Mouse (Mus musculus): ENCODE measurements at regions not wholly inside any gene's neighbourhood (a gene's known extent, or its start where the extent isn't known, plus 50 kb on each side); places are given as distances from the start of the nearest gene placed in this dataset.

DNA sequence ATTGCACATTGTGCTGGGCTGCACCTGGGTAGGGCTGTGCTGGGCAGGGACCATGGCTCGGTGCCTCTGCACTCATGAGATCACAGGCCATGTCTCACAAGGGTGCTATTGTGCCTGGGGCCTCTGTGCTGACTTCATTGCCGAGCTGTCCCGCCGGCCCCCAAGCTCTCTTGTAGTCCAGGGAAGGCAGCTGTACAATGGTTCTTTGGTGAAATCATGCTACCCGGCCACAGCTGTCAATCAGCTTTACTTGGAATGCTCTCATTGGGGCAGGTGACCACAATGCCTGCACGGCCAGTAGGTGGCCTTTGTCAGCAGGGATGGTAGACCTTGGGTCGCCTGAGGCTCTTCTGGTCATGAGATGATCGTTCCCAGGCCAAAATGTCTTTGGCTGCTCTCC is 184.1 kb downstream of the 1500009L16Rik start:
- H3K4me3 ChIP-seq = no peak overlapping the region
- 51% methylated on average over 8 of the region's 8 CpGs for WGBS
- H3K9me3 ChIP-seq = no peaks in the 10 kb centered on the region
- no peak overlapping the region for H3K9ac ChIP-seq
- H3K27ac ChIP-seq = no peak overlapping the region
- ATAC-seq (ENCODE audit: insufficient number of reproducible peaks, insufficient read depth, low FRiP score, low TSS enrichment) = no peak
- no peaks in the 10 kb centered on the region for H3K27me3 ChIP-seq
- H3K36me3 ChIP-seq = no peaks in the 10 kb centered on the region
- H3K4me1 ChIP-seq = no peaks in the 10 kb centered on the region
- H3K4me2 ChIP-seq (replicated peaks) = no peak overlapping the region

DNA sequence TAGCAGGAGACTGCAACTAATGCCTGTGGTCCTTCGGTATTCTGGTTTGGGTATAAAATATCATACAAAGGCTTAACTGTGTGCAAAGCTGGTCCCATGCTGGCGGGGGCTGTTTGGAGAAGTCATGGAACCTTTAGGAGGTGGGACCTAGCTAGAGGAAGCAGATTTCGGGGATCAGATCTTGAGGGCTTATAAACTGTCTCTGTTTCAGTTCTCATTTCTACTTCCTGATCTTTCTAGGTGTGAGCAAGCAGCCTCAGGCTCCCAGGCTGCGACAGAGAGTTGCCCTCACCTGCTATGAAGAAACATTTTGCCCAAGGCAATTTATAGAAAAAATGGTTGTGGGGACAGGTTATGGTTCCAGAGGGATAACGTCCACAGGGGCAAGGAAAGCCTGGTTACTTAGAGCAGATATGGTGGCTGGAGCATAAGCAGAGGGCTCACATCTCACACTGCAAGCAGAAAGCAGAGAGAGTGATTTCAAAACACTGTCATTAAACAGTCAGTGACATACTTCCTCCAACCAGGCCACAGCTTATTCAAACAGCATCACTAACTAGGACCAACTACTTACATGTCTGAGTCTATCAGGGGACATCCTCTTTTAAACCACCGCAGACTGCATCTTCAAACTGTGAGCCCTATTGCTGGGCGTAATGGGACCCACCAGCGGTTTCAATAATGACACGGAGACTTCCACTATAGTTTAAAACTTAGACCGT is 188.1 kb downstream of the 1500009L16Rik start:
- no peak overlapping the region for H3K27ac ChIP-seq
- H3K9ac ChIP-seq = no peak overlapping the region
- ATAC-seq (ENCODE audit: insufficient number of reproducible peaks, insufficient read depth, low FRiP score, low TSS enrichment) = no peak
- H3K4me1 ChIP-seq = peaks cover 14% of the 10 kb centered on the region
- H3K27me3 ChIP-seq = no peaks in the 10 kb centered on the region
- no peaks in the 10 kb centered on the region for H3K9me3 ChIP-seq
- H3K4me3 ChIP-seq = no peak overlapping the region
- no peak overlapping the region for H3K4me2 ChIP-seq (replicated peaks)
- no peaks in the 10 kb centered on the region for H3K36me3 ChIP-seq
- WGBS = 87% methylated on average over 10 of the region's 10 CpGs

DNA sequence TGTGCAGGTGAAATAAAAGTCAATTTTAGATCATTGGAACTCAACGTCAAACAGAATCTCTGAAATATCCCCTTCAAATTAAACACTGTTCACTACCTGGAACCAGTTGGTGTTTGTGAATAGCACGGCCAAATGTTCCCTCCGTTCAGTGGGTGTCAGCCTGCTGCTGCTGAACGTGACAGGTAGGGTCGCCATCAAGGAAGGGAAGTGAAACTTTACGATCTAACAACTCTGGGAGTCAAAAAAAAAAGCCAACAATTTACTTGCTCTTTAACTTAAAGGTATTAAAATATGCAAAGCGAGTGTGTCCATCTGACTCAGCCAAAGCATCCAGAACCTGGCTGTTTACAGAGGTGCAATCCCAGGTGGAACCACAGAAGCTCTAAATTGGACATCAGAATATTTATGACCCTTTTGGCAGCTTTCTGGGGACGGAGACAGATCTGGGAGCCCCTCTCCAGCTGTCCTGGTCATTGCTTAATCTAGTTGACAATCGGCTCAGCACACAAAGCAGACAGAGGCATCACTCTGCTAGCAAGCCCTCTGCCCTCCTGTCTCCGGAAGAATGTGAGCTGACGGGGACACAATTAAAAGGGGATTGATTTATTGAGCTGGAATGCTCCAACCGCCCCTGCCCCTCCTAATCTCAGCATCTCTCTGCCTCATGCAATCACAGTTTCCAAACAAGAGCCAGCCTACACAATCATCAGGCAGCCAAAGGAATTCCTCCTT is 191.9 kb downstream of the 1500009L16Rik start:
- H3K4me1 ChIP-seq = peaks cover 16% of the 10 kb centered on the region
- H3K9me3 ChIP-seq = no peaks in the 10 kb centered on the region
- peak; percentile 74; the same call in 1 of the 2 replicates for ATAC-seq (ENCODE audit: insufficient number of reproducible peaks, insufficient read depth, low FRiP score, low TSS enrichment)
- H3K9ac ChIP-seq = no peak overlapping the region
- H3K27me3 ChIP-seq = no peaks in the 10 kb centered on the region
- whole genome bisulfite sequencing = 42% methylated on average over 12 of the region's 12 CpGs
- no peak overlapping the region for H3K4me3 ChIP-seq
- H3K27ac ChIP-seq = peak overlapping the region; percentile 65
- H3K36me3 ChIP-seq = no peaks in the 10 kb centered on the region
- H3K4me2 ChIP-seq (replicated peaks) = no peak overlapping the region

DNA sequence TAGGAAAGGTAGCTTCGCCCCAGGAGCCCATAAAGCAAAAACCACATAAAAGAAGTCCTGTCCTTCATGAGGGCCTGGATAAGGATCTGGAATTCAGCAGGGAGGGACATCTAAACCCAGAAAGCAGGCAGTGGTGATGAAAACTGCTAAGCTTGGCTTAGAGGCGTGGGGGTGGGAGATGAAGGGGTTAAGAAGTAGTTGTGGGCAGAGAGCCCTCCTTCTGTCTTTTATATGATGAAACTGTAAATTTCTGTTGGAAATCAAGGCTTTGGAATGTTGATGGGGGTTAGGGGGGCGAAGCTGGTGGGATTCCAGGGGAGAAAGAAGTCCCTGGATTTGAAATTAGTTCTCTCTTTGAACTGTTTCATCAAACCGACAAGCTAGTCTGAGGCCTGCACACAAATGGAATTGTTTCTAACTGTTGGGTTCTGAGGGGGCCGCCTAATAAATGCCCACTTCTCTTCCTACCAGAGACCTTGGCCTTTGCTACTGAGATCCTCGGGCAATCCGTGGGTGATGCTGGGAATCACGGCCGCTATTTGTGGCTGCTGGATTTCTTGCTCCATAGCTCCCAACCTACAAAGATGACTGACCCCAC is 192.6 kb downstream of the 1500009L16Rik start:
- no peak overlapping the region for H3K4me2 ChIP-seq (replicated peaks)

DNA sequence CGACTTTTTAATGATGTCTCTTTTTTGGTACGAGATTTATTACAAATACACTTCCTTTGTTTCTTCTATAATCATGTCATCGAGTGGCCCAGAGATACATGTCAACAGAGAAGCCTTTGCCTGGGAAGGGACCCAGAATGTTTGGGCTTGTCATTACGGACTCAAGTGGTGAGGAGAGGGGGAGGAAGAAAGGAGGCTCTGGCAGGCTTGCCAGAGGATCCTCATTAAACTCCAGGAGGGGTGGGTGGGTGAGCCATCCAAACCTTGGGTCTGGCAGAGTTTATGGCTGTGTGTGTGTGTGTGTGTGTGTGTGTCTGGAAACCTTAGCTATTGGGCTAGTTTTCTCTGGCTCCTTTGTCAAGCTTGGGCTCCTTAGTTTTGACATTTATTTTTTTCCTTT is 204.3 kb downstream of the 1500009L16Rik start:
- H3K9ac ChIP-seq = no peak overlapping the region
- no peaks in the 10 kb centered on the region for H3K9me3 ChIP-seq
- WGBS = 81% methylated on average over 4 of the region's 4 CpGs
- no peaks in the 10 kb centered on the region for H3K36me3 ChIP-seq
- ATAC-seq (ENCODE audit: insufficient number of reproducible peaks, insufficient read depth, low FRiP score, low TSS enrichment) = no peak
- H3K27ac ChIP-seq = no peak overlapping the region
- H3K4me2 ChIP-seq (replicated peaks) = no peak overlapping the region
- H3K4me3 ChIP-seq = no peak overlapping the region
- no peaks in the 10 kb centered on the region for H3K27me3 ChIP-seq
- 0 out of 2 replicates have a peak, but pooled peaks cover 3% of the 10 kb centered on the region for H3K4me1 ChIP-seq

More for the DNA sequence above, 192.6 kb downstream of the 1500009L16Rik start:
- Histone ChIP-seq H3K9ac (no peak overlapping the region), H3K4me3 (no peak overlapping the region), H3K36me3 (no peaks in the 10 kb centered on the region), H3K27ac (peak overlapping the region; percentile 65), H3K9me3 (no peaks in the 10 kb centered on the region), H3K4me1 (peaks cover 16% of the 10 kb centered on the region), H3K27me3 (no peaks in the 10 kb centered on the region)
- WGBS = 48% methylated on average over 9 of the region's 9 CpGs
- ATAC-seq (ENCODE audit: insufficient number of reproducible peaks, insufficient read depth, low FRiP score, low TSS enrichment) = peak; percentile 41; the same call in 1 of the 2 replicates

GRCm38 (mm10) chr10:83927554-83927953 is 204.9 kb downstream of the 1500009L16Rik start:
- 0 out of 2 replicates have a peak, but pooled peaks cover 3% of the 10 kb centered on the region for H3K4me1 ChIP-seq
- no peak overlapping the region for H3K9ac ChIP-seq
- H3K4me3 ChIP-seq = no peak overlapping the region
- no peak overlapping the region for H3K27ac ChIP-seq
- ATAC-seq (ENCODE audit: insufficient number of reproducible peaks, insufficient read depth, low FRiP score, low TSS enrichment) = no peak
- H3K4me2 ChIP-seq (replicated peaks) = no peak overlapping the region
- WGBS = 80% methylated on average over 2 of the region's 2 CpGs
- H3K36me3 ChIP-seq = no peaks in the 10 kb centered on the region
- H3K27me3 ChIP-seq = no peaks in the 10 kb centered on the region
- no peaks in the 10 kb centered on the region for H3K9me3 ChIP-seq

- Histone ChIP-seq H3K9ac (no peak overlapping the region), H3K4me1 (0 out of 2 replicates have a peak, but pooled peaks cover 3% of the 10 kb centered on the region), H3K27me3 (no peaks in the 10 kb centered on the region), H3K9me3 (no peaks in the 10 kb centered on the region), H3K27ac (no peak overlapping the region), H3K36me3 (no peaks in the 10 kb centered on the region), H3K4me2 (replicated peaks) (no peak overlapping the region), H3K4me3 (no peak overlapping the region)
- 82% methylated on average over 3 of the region's 3 CpGs for WGBS
- ATAC-seq (ENCODE audit: insufficient number of reproducible peaks, insufficient read depth, low FRiP score, low TSS enrichment) = no peak
Measured at GRCm38 (mm10) chr10:83931758-83932157, 209.1 kb downstream of the 1500009L16Rik start.

GRCm38 (mm10) chr10:83933201-83933600 is 210.5 kb downstream of the 1500009L16Rik start:
- no peaks in the 10 kb centered on the region for H3K27me3 ChIP-seq
- H3K9me3 ChIP-seq = no peaks in the 10 kb centered on the region
- 85% methylated on average over 7 of the region's 7 CpGs for WGBS
- H3K4me2 ChIP-seq (replicated peaks) = no peak overlapping the region
- no peaks in the 10 kb centered on the region for H3K36me3 ChIP-seq
- no peak overlapping the region for H3K9ac ChIP-seq
- H3K4me3 ChIP-seq = no peak overlapping the region
- no peaks in the 10 kb centered on the region for H3K4me1 ChIP-seq
- H3K27ac ChIP-seq = no peak overlapping the region
- ATAC-seq (ENCODE audit: insufficient number of reproducible peaks, insufficient read depth, low FRiP score, low TSS enrichment) = no peak

DNA sequence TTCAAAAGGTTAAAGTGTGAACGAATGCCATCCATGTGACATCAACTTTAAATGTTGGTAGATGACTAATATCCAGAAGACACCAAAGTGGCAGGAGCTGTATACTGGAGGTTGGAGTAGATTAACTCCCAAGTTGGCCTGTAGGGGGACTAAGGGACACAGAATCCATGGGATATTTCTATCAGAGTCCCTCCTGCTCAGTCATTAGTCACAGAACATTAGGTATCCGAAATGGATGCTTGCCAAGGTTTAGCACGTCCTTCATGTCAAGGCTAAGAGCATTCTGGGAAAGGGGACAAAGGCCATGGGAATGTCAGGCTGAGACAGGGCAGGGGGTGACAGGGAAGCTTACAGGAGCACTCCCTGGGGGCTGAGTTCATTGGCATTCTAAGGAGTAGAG is 211.8 kb downstream of the 1500009L16Rik start:
- no peak for ATAC-seq (ENCODE audit: insufficient number of reproducible peaks, insufficient read depth, low FRiP score, low TSS enrichment)

GRCm38 (mm10) chr10:83937168-83937567 is 214.5 kb downstream of the 1500009L16Rik start:
- no peaks in the 10 kb centered on the region for H3K9me3 ChIP-seq
- H3K27ac ChIP-seq = no peak overlapping the region
- H3K4me1 ChIP-seq = no peaks in the 10 kb centered on the region; the same call in 1 of the 2 replicates
- no peaks in the 10 kb centered on the region for H3K27me3 ChIP-seq
- 65% methylated on average over 9 of the region's 9 CpGs for WGBS
- ATAC-seq (ENCODE audit: insufficient number of reproducible peaks, insufficient read depth, low FRiP score, low TSS enrichment) = no peak
- no peaks in the 10 kb centered on the region for H3K36me3 ChIP-seq
- no peak overlapping the region for H3K4me3 ChIP-seq
- H3K9ac ChIP-seq = no peak overlapping the region
- no peak overlapping the region for H3K4me2 ChIP-seq (replicated peaks)

More for the DNA sequence above, 211.8 kb downstream of the 1500009L16Rik start:
- no peaks in the 10 kb centered on the region for H3K4me1 ChIP-seq
- H3K36me3 ChIP-seq = no peaks in the 10 kb centered on the region
- no peak overlapping the region for H3K4me3 ChIP-seq
- no peaks in the 10 kb centered on the region for H3K9me3 ChIP-seq
- H3K9ac ChIP-seq = no peak overlapping the region
- no peak overlapping the region for H3K4me2 ChIP-seq (replicated peaks)
- WGBS = 67% methylated on average over 3 of the region's 3 CpGs
- no peaks in the 10 kb centered on the region for H3K27me3 ChIP-seq
- H3K27ac ChIP-seq = no peak overlapping the region

- H3K9ac ChIP-seq = no peak overlapping the region; the same call in 1 of the 2 replicates
- no peak overlapping the region for H3K4me3 ChIP-seq
- H3K4me1 ChIP-seq = no peaks in the 10 kb centered on the region; the same call in 1 of the 2 replicates
- no peak for ATAC-seq (ENCODE audit: insufficient number of reproducible peaks, insufficient read depth, low FRiP score, low TSS enrichment)
- no peaks in the 10 kb centered on the region for H3K9me3 ChIP-seq
- WGBS = 36% methylated on average over 3 of the region's 3 CpGs
- no peaks in the 10 kb centered on the region for H3K27me3 ChIP-seq
- H3K4me2 ChIP-seq (replicated peaks) = no peak overlapping the region
- H3K36me3 ChIP-seq = no peaks in the 10 kb centered on the region
- no peak overlapping the region for H3K27ac ChIP-seq
Measured at GRCm38 (mm10) chr10:83942101-83942500, 219.4 kb downstream of the 1500009L16Rik start.
